Mouse (Mus musculus): ENCODE measurements around the gene Slc7a7. TPM values are rescaled to one million over a fixed set of nuclear protein-coding genes. Genes with fewer than 3 reads are reported as not detected.

The Slc7a7 gene
- total RNA-seq, 1 experiment from 2014 or later = 3.5 TPM

DNA sequence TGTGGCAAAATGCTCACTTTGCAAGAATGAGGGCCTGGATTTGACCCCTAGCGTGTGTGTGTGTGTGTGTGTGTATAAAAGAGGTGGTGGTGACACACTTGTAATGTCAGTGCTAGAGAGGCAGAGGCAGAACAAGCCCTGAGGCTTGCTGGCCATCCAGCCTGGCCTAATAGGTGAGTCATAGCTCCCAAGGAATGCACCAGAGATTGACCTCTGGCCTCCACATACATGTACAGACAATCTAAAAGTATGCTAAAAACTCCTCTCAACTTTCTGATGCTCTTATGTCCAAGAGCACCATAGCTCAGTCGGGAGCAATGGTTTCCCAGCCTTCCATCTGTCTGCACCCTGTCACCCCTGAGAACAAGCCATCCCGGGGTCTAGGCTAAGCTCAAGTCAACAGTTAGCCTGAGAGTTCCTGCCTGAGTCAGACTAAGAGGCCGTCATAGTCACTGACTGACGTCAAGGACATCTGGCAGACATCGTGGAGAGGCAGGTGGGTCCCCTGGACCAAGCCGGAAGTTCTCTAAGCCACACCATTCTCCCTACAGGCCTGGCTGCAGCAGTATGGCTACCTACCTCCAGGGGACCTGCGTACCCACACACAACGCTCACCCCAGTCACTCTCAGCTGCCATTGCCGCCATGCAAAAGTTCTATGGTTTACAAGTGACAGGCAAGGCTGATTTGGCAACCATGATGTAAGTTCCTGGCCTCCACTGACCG, 17.8 kb upstream of the Slc7a7 start:
- no peak for ATAC-seq (replicated peaks in 1 of 2; ENCODE audit: insufficient read depth in 1 of 2, low FRiP score in 2 of 2, low TSS enrichment in 1 of 2, low read depth in 1 of 2, poor library complexity in 2 of 2, severe bottlenecking in 2 of 2)

- no peak for ATAC-seq (replicated peaks in 1 of 2; ENCODE audit: insufficient read depth in 1 of 2, low FRiP score in 2 of 2, low TSS enrichment in 1 of 2, low read depth in 1 of 2, poor library complexity in 2 of 2, severe bottlenecking in 2 of 2)
Measured at GRCm38 (mm10) chr14:54433941-54434531, 16.5 kb upstream of the Slc7a7 start.

- peak; percentile 54 to 59; a peak in 3 of 4 replicates for ATAC-seq (replicated peaks in 1 of 2; ENCODE audit: insufficient read depth in 1 of 2, low FRiP score in 2 of 2, low TSS enrichment in 1 of 2, low read depth in 1 of 2, poor library complexity in 2 of 2, severe bottlenecking in 2 of 2)
Measured at GRCm38 (mm10) chr14:54432837-54433830, 15.6 kb upstream of the Slc7a7 start.

DNA sequence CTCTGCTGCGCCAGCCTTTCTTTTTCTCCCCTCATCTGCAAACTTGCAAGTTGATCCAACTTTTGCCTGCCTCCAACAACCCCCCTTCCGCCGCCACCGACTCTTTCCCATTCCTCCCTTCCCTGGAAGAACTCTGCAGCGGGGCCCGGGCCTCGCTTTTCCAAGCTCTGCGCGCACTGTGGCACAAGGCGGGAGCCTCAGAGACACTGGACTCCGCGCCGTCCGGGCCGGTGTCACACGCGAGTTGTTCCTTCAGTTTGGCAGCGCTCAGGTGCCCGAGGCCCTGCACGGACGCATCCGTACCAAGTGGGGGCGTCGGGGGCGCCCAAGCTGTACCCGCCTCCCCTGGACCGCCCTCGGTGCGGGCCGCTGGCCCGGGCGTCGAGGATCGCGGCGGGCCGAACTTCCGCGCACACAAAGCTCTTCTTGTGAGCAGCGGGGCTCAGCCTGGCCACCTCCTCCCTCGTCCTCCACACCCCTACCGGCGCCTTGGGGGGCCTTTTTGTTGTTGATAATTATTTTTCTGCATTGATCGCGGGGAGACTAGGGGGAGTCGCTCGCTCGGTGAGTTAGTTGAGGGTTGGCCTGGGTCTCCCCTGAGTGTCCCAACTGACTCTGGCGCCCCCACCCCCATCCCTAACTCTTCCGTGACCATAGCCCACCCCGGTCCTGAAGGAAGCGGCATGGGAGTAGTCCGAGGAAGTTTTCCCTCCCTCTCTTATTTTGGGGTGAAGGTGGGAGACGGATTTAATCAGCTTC, 14.7 kb upstream of the Slc7a7 start:
- peak; percentile 8 to 29; a peak in 1 of 4 replicates for ATAC-seq (replicated peaks in 1 of 2; ENCODE audit: insufficient read depth in 1 of 2, low FRiP score in 2 of 2, low TSS enrichment in 1 of 2, low read depth in 1 of 2, poor library complexity in 2 of 2, severe bottlenecking in 2 of 2)

DNA sequence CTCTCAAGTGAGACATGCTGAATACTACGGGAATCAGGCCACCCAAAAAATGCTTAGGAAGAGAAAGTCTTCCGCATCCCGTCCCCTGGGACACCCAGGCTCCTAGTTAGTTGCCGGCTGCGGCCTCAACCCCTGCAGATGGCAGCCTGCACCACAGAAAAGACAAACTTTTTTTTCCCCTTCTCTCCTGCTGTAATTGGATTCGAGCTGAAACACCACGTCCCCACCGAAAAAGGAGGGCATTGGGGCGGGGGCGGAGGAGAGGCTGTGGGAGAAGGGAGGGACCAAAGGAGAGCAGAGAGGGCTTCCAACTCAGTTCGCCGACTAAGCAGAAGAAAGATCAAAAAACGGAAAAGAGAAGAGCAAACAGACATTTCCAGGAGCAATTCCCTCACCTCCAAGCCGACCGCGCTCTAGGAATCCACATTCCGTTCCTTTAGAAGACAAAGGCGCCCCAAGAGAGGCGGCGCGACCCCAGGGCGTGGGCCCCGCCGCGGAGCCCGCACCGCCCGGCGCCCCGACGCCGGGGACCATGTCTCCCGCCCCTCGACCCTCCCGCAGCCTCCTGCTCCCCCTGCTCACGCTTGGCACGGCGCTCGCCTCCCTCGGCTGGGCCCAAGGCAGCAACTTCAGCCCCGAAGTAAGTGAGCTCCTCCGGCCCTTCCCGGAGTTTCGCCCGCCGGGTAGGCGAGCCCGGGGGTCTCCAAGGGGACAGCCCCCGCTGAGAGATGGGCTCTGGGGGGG, 13.9 kb upstream of the Slc7a7 start, which contains the start of gene Mmp14:
Mmp14 (plus strand) TSS at position 279 of the 744 bp plus-strand sequence.
- no peak for ATAC-seq (replicated peaks in 1 of 2; ENCODE audit: insufficient read depth in 1 of 2, low FRiP score in 2 of 2, low TSS enrichment in 1 of 2, low read depth in 1 of 2, poor library complexity in 2 of 2, severe bottlenecking in 2 of 2)

- no peak for ATAC-seq (replicated peaks in 1 of 2; ENCODE audit: insufficient read depth in 1 of 2, low FRiP score in 2 of 2, low TSS enrichment in 1 of 2, low read depth in 1 of 2, poor library complexity in 2 of 2, severe bottlenecking in 2 of 2)
Measured at GRCm38 (mm10) chr14:54430406-54431145, 13.0 kb upstream of the Slc7a7 start.

- ATAC-seq (replicated peaks in 1 of 2; ENCODE audit: insufficient read depth in 1 of 2, low FRiP score in 2 of 2, low TSS enrichment in 1 of 2, low read depth in 1 of 2, poor library complexity in 2 of 2, severe bottlenecking in 2 of 2) = no peak
Measured at GRCm38 (mm10) chr14:54429332-54430093, 11.9 kb upstream of the Slc7a7 start.

DNA sequence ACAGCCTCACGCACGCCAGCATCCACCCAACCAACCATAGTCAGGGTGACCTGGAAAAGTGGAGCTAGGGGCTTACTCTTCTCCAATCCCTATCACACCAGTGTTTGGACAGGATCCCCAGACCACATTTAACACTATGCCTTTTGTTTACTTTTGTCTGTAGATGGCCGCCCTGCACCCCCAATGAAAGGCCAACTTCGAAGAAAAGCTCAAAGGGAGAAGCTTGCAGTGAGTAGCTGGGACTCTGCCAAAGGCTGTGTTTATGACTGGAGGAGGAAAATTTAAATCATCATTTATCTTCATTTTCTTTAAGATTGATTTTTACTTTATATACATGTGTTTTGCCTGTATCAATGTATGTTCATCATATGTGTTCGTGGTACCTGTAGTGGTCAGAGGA, 10.8 kb upstream of the Slc7a7 start:
- ATAC-seq (replicated peaks in 1 of 2; ENCODE audit: insufficient read depth in 1 of 2, low FRiP score in 2 of 2, low TSS enrichment in 1 of 2, low read depth in 1 of 2, poor library complexity in 2 of 2, severe bottlenecking in 2 of 2) = no peak

GRCm38 (mm10) chr14:54427696-54428095, 10.1 kb upstream of the Slc7a7 start:
- ATAC-seq (replicated peaks in 1 of 2; ENCODE audit: insufficient read depth in 1 of 2, low FRiP score in 2 of 2, low TSS enrichment in 1 of 2, low read depth in 1 of 2, poor library complexity in 2 of 2, severe bottlenecking in 2 of 2) = no peak

DNA sequence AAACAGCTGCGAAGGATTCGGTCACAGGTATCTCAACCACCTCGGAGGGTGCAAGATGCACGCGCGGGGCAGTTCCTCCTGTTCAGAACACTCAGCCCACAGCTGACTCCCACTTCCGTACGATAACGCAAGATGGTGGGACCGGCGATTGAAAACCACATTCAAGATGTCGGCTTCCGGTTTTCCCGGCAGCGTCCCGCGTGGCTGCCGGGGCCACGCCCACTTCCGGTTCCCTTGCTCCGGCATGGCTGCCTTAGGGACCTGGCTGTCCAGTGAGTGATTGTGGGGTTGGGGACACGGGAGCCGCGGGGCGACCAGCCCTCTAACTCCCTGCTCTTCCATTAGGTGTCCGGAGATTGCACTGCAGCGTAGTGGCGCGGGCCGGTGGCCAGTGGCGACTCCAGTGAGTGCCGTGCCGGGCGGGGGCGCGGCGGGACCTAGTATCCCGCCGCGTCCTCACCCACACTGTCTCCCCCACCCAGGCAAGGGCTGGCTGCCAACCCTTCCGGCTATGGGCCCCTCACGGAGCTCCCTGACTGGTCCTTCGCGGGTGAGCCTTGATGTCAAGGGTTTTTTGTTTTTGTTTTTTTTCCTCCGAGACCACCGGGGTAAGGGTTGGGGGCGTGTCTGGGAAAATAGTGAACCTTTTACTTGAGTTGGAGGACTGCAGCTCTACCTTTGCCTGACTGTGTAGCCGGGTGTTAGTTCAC, 9.3 kb upstream of the Slc7a7 start, which contains the start of gene Mrpl52:
Mrpl52 (plus strand) TSS at position 221 of the 710 bp plus-strand sequence.
- ATAC-seq (replicated peaks in 1 of 2; ENCODE audit: insufficient read depth in 1 of 2, low FRiP score in 2 of 2, low TSS enrichment in 1 of 2, low read depth in 1 of 2, poor library complexity in 2 of 2, severe bottlenecking in 2 of 2) = peak; percentile 72 to 78

GRCm38 (mm10) chr14:54426003-54426688, 8.6 kb upstream of the Slc7a7 start:
- ATAC-seq (replicated peaks in 1 of 2; ENCODE audit: insufficient read depth in 1 of 2, low FRiP score in 2 of 2, low TSS enrichment in 1 of 2, low read depth in 1 of 2, poor library complexity in 2 of 2, severe bottlenecking in 2 of 2) = peak; percentile 34 to 48; a peak in 3 of 4 replicates

DNA sequence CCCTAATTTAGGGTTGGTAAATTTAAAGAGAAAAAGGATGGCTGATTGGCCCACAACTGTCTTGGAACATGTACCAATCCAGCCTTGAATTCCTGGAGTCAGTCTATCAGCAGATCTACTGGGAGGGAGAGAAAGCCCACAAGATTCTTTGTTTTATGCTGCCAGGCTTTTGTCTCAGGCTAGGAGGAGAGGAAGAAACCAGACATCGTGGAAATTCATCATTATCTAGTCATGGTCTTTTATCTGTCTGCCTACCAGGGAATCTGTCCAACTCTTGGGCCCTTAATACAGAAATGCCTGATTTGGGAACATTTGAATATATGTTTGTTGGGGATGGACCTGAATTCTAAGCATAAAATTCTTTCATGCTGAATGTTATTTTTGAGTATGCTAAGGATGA, 8.0 kb upstream of the Slc7a7 start:
- ATAC-seq (replicated peaks in 1 of 2; ENCODE audit: insufficient read depth in 1 of 2, low FRiP score in 2 of 2, low TSS enrichment in 1 of 2, low read depth in 1 of 2, poor library complexity in 2 of 2, severe bottlenecking in 2 of 2) = no peak

- ATAC-seq (replicated peaks in 1 of 2; ENCODE audit: insufficient read depth in 1 of 2, low FRiP score in 2 of 2, low TSS enrichment in 1 of 2, low read depth in 1 of 2, poor library complexity in 2 of 2, severe bottlenecking in 2 of 2) = no peak
Measured at GRCm38 (mm10) chr14:54424634-54425033, 7.1 kb upstream of the Slc7a7 start.

GRCm38 (mm10) chr14:54423406-54423805, 5.8 kb upstream of the Slc7a7 start:
- no peak for ATAC-seq (replicated peaks in 1 of 2; ENCODE audit: insufficient read depth in 1 of 2, low FRiP score in 2 of 2, low TSS enrichment in 1 of 2, low read depth in 1 of 2, poor library complexity in 2 of 2, severe bottlenecking in 2 of 2)

All from hematopoietic stem cell, adult 5-6 weeks (primary cell).